Mouse (Mus musculus) lung, adult 2 months (tissue): ENCODE data around the gene Gm20388.

Experiments
- CTCF ChIP-seq: fragments of 200-500 bp; IDR thresholded peaks from 2 replicates; pipeline ENCODE4 v1.5.1; 2011; ENCODE audit warnings: mild to moderate bottlenecking, low read length, control low read depth; ENCODE audit not compliant: insufficient read depth
- POLR2A ChIP-seq: fragments of 200-500 bp; IDR thresholded peaks from 2 replicates; pipeline ENCODE4 v1.6.1; 2011; ENCODE audit warnings: low read depth, mild to moderate bottlenecking, control low read depth, low read length, borderline replicate concordance; ENCODE audit errors: extremely low read depth

DNA sequence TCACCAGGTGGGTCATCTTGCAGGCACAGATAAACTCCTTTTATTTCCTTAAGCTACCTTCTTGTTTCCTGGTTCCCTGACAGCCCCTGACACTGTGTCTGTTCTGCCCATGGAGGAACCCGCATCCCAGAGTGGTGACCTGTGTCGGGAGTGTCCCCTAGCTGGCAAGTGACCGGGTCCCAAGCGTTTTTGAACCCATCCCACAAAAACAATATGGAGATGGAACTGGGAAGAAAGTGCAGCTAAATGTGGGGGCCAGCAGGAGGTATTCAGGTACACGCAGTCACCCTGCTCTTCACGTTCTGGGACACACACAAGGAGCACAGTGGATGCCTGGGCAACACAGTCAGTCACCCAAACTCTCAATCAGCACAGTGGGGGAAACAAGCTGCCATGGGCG, 2035.7 kb downstream of the Gm20388 start:
- TF ChIP-seq CTCF (no peak), POLR2A (no peak)
